Mouse (Mus musculus) urinary bladder, postnatal 36 days (tissue): ENCODE measurements at regions not wholly inside any gene's neighbourhood (a gene's known extent, or its start where the extent isn't known, plus 50 kb on each side); places are given as distances from the start of the nearest gene placed in this dataset.
"Not testable (repeated sequence)": the region's sequence is repeated elsewhere in the genome, so short reads cannot be mapped to it uniquely, and the experiment has no call there.

ENCODE experiments used
- DNase-seq, 2 experiments: peaks; one replicate each; pipeline ENCODE4 v3.0.0; 2022; ENCODE audit warnings: low spot score in 2 of 2, mixed read lengths in 1 of 2

- no peak for DNase-seq
Observed at GRCm38 (mm10) chr1:47646681-47647080, 754.0 kb upstream of the Slc39a10 start.

GRCm38 (mm10) chr1:47606597-47606996 is 713.9 kb upstream of the Slc39a10 start:
- no peak for DNase-seq

GRCm38 (mm10) chr1:47603989-47604360 is 711.3 kb upstream of the Slc39a10 start:
- DNase-seq, result no peak

- DNase-seq, result no peak
Observed at GRCm38 (mm10) chr1:47603294-47603988, 710.8 kb upstream of the Slc39a10 start.

- DNase-seq, result not testable (repeated sequence)
Observed at GRCm38 (mm10) chr1:47593641-47594040, 701.0 kb upstream of the Slc39a10 start.

- DNase-seq, result no peak
Observed at GRCm38 (mm10) chr1:47545606-47546005, 653.0 kb upstream of the Slc39a10 start.

- DNase-seq, result no peak
Observed at GRCm38 (mm10) chr1:47511426-47511825, 618.8 kb upstream of the Slc39a10 start.

GRCm38 (mm10) chr1:47507801-47508200 is 615.1 kb upstream of the Slc39a10 start:
- no peak for DNase-seq

GRCm38 (mm10) chr1:47488581-47489204 is 596.0 kb upstream of the Slc39a10 start:
- no peak for DNase-seq

- no peak for DNase-seq
Observed at GRCm38 (mm10) chr1:47486087-47486486, 593.4 kb upstream of the Slc39a10 start.

- DNase-seq, result no peak
Observed at GRCm38 (mm10) chr1:47479059-47479458, 586.4 kb upstream of the Slc39a10 start.

- no peak for DNase-seq
Observed at GRCm38 (mm10) chr1:47466573-47467253, 574.1 kb upstream of the Slc39a10 start.

- no peak for DNase-seq
Observed at GRCm38 (mm10) chr1:47448737-47449489, 556.3 kb upstream of the Slc39a10 start.

- no peak for DNase-seq
Observed at GRCm38 (mm10) chr1:47448070-47448469, 555.4 kb upstream of the Slc39a10 start.

GRCm38 (mm10) chr1:47446021-47446420 is 553.4 kb upstream of the Slc39a10 start:
- DNase-seq, result no peak

GRCm38 (mm10) chr1:47432829-47433228 is 540.2 kb upstream of the Slc39a10 start:
- no peak for DNase-seq

GRCm38 (mm10) chr1:47405164-47405563 is 512.5 kb upstream of the Slc39a10 start:
- DNase-seq, result no peak

- DNase-seq, result no peak
Observed at GRCm38 (mm10) chr1:47386579-47386978, 493.9 kb upstream of the Slc39a10 start.

GRCm38 (mm10) chr1:47378795-47379194 is 486.1 kb upstream of the Slc39a10 start:
- DNase-seq, result no peak

- no peak for DNase-seq
Observed at GRCm38 (mm10) chr1:47339718-47340439, 447.2 kb upstream of the Slc39a10 start.

- no peak for DNase-seq
Observed at GRCm38 (mm10) chr1:47310572-47311075, 418.0 kb upstream of the Slc39a10 start.
